Mouse (Mus musculus): ENCODE measurements around the gene Ncln.

The Ncln gene

DNA sequence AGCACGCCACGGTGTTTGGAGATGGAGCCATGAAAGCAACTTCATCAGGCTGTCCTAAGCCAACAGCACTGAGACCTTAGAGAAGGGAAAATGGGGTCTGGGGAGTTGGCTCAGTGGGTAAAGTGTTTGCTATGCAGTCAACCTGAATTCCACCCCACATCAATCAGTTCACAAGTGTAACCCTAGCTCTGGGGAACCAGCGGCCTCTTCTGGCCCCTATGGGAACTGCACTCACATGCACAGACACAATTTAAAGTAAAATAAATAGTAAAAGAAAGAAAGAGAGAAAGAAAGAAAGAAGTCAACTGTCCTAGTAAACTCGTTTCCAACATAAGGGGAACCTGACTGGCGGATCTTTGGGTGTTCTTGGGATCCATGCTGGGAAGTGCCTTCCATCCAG, 17.6 kb upstream of the Ncln start:
- DNase-seq (ENCODE audit: inconsistent ontology term): no peak

DNA sequence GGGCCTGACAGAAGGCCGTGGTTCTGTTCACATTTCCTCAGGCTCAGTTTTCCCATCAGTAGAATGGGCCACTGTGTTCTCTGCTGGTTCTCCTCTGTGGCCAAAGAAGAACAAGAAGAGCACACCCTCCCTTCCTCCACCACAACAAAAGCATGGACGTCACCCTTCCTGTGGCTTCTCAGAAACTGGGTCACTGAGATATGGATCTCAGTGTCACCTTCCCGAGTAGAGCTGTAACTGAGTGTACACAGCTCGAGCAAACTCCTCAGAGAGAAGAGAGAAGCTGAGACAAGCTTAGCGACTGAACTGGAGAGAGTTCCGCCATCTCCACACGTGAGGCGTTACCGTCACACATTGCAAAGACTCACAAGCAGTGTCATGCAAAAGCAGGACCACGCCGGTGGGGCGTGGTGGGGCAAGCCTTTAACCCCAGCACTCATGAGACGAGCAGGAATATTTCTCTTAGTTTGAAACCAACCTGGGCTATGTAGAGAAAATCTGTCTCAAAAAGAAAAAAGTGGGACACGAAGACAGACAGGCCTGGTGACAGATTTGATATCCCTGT, 14.1 kb upstream of the Ncln start:
- no peak for DNase-seq (ENCODE audit: inconsistent ontology term)

DNA sequence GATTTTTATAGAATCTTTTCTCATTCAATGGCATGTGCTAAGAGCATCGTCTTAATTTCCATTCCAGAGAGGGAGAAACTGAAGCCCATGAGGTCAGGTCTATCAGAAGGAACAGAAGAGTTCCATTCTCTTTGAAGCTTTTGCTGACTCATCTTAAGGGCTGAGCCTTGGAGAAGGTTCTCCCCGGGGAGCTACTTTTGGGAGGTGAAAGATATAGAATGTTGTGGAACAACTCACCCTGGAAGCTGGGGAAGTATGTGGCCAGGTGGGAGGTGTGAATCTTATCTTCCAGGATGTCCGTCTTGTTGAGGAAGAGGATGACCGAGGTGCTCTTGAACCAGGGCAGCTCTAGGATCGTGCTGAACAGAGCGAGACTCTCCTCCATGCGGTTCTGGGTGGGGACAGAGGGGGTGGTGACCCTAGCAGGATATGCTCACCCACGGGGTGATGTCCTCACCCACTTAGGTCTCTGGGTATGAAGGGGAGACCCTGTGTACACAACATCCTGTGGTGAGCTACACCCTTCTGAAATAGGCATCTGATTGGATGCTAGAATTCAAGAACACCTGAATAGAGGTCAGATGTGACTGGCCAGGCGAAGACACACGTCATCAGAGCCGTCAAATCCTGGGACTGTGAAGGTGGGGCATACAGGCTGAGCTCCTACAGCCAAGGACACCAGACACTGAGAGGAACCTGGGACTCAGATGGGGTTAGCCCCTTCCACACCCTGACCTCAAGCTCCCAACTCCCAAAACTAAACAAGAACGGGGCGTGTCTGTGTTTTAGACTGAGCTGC, 11.7 kb upstream of the Ncln start:
- DNase-seq (ENCODE audit: inconsistent ontology term): no peak

DNA sequence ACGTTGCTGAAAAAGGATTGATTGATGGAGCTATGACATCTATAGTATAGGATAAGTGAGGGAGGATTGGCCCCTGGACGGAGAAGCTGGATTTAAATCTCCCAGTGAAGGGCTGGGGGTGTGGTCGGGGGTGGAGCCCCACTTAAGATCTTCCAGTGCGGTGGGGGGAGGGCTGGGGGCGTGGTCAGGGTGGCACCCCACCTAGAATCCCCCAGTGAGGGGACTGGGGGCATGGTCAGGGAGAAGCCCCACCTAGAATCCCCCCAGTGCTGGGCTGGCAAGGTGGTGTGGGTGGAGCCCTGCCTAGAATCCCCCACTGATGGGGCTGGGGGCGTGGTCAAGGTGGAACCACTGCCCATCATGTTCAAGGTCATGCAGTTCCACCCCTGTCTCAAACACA, 10.9 kb upstream of the Ncln start:
- DNase-seq (ENCODE audit: inconsistent ontology term): no peak

DNA sequence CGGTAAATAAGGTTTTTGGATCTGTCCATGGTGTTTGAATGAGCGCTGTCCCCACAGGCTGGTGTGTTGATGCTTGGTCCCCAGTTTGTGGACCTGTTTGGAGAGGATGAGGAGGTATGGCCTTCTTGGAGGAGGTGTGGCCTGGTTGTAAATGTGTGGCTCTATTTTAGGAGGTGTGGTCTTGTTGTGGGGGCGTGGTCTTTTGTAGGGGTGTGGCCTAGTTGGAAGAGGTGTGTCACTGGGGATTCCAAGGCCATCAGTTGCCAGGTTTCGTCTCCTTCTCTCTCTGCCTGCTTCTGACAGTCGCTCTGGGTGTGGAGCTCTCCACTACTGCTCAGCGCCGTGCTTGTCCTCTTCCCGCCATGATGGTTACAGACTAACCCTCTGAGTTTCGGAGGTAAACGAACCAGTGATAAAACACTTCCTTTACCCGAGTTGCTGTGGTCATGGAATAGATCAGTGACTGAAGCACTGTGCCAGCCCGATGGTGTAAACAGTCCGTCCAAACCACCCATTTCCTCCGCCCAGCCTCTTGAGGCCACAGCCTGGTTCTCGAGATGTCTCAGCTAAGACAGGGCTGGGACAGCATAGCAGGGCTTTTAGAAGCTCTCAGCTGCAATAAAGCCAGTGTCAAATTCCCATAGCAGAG, 8.9 kb upstream of the Ncln start:
- DNase-seq (ENCODE audit: inconsistent ontology term): no peak

DNA sequence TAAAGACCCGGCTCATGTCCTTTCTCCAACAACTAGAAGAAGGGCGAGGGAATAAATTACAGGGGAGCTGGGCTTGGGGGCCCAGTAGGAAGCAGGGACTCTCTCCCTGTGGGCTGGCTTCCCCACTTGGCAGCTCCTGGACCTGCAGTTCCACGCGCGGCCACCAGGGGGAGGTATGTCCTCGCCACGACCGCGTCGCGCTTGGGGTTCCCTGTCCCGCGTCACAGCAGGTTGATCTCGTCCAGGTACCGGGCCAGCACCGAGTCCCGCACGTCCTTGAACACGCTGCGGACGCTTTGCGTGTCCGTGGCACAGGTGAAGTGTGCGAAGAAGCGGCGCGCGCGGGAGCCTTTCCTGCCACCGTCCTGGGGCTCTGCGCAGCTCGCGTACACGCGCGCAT, 6.5 kb upstream of the Ncln start:
- peak; percentile 81 for DNase-seq (ENCODE audit: inconsistent ontology term)

DNA sequence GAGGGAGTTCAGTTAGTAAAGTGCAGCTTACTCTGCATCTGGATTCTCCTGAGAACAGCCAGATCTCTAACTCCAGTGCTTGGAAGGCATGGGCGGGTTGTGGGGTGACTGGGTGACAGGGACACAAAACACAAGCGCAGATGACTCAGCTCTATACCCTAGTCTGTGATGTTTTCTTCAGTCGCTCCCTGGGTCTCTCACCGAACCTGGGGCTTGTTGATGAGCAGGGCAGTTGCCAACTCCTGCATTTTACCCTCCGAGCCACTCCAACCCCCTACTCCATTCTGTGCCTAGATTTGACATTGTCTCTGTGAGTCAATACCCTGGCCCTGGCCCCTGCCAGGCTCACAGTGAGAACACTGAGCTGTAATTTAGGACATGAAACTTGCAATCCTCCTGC, 5.7 kb upstream of the Ncln start:
- DNase-seq (ENCODE audit: inconsistent ontology term): no peak

DNA sequence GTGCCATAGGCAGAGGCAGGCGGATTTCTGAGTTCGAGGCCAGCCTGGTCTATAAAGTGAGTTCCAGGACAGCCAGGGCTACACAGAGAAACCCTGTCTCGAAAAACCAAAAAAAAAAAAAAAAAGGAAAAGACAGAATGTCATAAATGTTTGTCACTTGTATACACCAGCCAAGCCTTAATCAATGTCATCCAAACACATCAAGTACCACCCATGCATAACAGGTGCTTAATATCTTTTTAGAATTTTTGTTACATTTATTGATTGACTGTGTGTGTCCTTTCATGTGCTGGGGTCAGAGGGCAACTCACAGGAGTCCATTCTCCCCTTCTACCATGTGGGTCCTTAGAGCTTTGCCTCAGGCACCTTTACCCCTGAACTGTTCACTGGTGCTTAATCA, 3.8 kb upstream of the Ncln start, which contains the start of gene S1pr4:
Gene S1pr4 (minus strand): TSS at position 101 of the 400 bp plus-strand sequence.
- DNase-seq (ENCODE audit: inconsistent ontology term): no peak

DNA sequence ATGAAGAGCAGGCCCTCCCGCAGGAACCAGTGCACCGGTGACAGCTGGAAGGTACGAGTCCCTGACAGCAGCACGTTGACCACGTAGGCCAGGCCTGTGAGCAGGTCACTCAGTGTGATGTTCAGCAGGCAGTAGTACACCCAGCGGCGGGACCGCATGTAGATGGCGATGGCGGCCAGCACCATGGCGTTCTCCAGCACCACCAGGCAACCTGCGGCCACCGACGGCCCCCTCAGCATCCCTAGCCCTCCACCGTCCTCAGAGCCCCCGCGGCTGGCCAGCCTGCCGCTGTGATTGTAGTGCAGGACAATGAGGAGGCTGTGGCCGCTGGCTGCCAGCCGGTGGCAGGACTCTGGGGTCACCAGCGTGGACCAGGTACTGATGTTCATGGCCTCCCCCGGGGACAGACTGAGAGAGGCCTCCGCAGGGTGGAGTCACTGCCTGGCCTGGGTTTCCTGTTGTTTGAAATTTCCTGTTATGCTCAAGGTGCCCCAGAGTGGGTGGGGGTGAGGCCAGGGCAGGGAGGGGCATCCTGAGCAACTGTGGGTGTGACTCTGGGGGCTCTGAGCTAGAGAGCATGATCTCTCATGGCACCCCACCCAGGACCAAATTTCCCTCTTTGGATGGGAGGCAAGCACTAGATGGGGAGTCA, 3.2 kb upstream of the Ncln start:
- no peak for DNase-seq (ENCODE audit: inconsistent ontology term)

DNA sequence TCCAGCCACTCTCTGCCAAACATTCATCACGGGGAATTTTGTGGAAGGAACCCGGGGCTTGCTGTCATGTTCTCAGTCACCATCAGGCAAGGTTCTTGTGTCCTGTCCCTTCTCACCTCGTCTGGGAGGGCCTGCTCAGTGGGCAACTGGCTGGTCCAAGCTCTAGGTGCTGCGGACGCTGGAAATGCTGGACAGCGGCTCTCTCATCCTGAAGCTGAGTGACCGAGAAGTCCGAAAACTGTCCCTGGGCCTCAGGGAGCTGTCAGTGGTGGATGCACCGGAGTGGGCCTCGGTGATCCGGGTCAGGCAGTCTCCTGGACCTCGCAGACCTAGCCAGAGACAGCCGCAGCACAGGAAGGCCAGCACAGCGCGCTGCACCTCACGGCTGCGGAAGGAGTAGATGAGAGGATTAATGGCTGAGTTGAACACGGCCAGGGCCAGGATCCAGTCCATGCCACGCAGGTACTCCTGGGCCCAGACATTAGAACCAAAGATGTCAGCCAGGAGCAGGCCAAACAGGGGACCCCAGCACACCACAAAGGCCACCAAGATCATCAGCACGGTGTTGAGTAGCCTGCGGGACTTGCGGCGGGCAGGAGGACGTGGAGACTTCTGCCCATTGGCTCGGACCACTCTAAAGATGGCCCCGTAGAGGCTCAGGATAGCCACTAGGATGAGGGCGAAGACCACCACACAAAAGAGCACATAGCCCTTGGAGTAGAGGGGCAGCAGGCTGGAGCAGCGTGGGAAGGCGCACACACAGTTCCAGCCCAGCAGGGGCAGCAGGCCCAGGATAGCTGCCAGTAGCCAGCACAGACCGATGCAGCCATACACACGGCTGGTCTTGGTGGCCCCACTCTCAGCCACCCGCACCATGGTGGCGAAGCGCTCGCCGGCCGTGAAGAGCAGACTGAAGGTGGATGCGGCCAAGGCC, 2.4 kb upstream of the Ncln start:
- DNase-seq (ENCODE audit: inconsistent ontology term): no peak

DNA sequence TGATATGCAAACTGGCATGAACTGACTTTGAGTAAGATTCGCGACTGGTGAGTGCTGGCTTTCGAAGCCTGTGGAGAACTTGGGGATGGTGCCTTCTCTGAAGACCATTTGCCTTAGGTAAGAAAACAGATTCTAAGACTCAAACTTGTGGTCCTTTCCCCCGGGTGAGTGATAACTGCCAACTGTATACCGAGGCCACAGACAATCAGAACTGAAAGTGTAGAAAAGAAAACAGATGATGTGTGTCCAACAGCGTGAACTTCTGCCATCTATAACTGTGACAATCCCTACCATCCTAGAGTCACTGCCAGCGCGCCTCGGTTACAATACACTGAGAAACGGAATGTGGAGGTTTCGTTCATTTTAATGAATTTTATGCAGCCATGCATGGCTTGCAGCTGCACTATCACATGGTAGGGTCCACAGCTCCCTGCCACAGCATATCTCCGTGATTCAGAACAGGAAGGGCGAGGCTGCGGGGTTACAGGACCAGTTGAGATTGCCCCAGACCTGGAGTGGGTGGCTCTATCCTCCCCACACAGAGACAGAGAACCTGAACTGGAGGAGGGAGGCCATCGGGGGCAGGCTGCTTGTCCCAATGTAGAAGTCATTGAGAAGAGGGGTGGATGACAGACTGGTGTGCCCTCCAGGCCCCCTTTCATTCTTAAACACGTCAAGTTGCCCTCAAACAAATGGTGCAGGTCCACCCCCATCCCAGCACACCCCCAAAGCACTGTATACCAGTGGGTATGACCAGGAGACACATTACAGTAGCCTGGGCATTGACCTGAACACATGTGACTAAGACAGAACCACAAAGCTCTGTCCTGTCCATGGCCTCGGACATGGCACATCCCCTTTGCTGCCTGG, 1.4 kb upstream of the Ncln start:
- no peak for DNase-seq (ENCODE audit: inconsistent ontology term)

DNA sequence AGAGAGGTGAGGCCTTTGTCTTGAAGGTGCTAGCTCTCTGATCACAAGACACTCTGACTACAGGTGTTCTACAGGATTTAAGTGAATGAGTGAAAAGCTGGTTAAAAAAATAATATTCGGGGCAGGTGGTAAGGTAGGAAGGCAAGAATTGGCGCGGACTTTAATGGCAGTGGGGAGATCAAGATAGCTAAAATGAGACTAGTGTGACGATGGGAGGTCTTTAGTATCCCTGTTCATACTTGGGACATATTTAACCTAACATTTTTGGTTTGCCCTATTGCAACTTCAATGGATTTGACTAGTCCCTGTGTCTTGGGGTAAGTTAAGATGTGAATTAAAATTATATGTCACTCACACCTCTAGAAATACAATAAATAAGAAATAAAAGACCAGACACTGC, 777 bp upstream of the Ncln start:
- DNase-seq (ENCODE audit: inconsistent ontology term): no peak

DNA sequence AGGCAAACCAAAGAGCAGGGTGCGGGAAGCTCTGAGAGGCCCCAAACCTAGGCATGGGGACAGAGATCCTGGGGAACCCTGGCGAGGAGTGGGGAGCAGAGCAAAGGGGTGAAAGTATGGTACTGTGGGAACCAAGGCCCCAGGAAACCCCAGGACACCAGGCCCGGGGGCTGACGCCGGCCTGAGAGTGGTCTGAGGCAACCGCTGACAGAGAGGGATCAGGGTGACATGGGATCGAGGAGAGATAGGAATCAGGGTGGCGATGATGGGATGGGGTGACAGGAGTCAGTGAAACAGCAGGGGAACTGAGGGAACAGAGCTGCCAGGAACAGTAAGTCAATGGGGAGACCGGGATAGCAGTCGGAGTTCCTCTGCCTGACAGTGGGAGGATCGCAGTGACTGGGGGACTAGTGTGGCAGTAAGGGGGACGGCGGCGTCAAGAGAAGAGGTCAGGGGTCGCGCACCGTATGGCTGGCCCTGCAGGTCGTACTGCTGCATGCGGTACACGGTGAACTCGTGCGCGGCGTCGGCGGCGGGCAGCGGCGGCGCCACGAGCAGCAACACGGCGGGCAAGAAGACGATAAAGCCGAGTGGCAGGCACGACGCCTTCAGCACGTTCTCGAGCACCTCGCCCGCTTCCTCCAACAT, 452 bp downstream of the Ncln start:
- DNase-seq (ENCODE audit: inconsistent ontology term): no peak

DNA sequence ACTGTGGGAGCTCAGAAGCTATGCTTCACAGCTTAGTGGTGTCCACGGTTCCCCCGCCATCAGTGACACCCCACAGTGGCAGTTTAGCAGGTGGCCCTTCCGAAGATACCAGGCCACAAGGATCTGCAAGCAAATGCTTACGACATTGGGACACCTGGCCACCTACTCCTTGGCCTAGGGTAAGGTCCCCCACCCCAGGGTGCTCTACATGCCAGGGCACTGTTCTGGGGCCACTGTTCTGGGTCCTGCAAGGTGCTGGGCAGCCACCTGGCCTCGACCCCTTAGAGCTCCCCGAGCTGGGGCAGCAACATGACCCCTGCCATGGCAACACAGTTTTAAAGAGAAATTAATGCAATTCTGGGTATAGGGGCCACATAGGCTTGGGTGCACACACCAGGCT, 1.0 kb downstream of the Ncln start:
- DNase-seq (ENCODE audit: inconsistent ontology term): no peak

DNA sequence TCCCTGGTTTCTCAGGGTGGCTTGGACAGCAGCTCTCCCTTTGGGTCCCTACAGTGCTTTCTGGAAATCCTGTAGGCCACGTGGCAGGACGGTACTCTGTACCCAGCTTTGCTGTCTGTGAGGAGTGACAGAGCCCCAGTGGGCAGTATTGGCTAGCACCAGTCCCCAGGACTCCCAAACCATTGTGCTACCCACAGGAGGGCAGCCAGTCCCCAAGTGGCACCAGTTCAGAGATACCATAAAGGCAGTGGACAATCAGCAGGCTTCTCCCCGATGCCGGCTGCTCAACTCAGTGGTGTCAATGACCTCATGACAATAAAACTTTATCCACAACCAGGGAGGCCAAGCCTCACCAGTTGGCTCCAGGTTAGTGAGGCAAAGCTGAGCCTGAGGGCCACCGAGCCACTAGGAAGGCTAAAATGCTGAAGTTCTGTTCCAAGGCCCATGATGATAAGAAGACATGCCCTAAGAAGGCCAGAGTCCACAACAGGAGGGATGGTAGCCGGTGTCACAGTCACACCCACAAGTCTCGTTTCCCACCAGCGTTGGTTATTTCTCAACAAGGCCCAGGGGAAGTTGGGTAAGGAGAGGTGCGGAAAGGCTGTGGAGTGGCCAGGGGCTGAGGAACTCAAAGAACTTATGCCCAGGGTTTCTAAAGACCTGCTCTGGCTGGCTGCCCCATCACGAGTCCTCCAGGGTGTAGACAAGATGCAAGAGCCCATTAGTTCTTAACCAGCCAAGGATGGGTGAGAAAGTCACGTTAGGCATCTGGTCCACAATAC, 1.7 kb downstream of the Ncln start:
- no peak for DNase-seq (ENCODE audit: inconsistent ontology term)

DNA sequence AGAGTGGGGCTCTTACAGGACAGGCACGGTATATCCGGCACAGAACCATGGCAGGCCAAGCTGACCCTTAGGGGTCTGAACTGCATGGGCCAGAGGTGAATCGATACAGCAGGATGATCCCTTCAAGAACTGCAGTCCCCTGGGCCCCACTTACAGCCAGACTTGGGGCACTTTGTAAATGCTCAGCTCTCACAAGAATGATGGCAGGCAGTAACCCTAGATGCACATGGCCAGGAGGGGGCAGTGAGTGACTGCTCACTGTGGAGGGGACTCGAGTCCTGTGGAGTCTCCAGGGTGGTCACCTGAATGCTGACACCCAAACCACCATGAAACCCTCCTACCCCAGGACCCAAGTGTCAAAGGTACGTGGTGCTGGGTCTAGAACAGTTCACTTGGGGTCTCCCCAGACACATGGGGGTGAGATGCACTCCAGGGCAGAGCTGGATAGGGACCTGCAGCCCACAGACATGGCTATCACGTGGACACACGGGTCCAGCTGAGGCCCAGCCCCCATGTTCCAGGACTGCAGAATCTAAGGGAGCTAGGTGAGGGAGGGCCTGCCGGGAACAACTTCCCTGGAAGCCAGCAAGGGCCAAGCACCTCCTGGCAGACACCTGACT, 2.5 kb downstream of the Ncln start:
- no peak for DNase-seq (ENCODE audit: inconsistent ontology term)

DNA sequence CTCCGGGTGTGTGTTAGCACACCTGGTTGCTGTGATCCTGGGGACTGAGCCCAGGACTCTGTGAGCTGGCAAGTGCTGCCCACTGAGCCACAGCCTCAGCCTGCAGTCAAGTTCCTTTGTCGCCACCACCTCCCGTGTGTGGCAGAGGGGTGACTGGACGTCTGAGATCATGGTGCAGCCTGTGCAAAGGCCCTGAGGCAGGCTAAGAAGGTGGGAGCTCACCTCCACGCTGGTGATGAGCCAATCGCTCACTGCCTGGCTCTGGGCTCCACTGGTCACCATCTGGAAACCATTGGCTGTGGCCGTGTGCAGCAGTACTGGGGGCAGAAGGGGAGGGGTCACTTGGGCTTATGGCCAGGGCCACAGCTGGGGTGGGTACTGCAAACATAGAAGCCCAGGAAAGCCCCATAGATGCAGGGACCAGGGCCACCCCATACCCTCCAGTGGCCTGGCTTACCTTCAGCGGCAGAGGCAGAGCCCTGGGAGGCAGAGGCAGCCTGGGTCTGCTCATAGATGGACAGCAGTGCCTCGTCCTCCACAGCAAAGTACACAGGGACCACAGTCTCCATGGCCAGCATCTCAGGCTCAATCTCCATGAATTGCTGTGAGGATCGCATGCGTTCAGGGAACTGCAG, 3.5 kb downstream of the Ncln start:
- DNase-seq (ENCODE audit: inconsistent ontology term): no peak

DNA sequence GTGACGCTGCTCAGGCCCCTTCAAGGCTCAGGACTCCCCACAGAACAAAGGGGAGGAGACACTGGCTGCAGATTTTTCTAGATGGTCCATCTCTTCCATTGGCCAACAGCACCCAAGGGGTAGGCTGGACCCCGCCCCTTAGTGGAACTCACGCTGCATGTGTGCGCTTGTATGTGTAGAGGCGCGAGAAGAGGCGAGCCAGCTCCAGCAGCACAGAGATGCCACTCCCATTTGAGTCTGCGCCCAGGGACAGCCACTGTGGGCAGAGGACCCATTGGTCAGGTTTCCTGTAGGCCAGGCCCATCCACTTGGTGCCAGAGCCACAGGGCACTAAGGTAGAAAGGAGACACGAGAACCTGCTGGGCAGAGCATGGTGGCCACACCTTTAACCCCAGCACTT, 5.2 kb downstream of the Ncln start:
- no peak for DNase-seq (ENCODE audit: inconsistent ontology term)

Measured in Muller cell, postnatal 12 days (primary cell).